Mouse (Mus musculus): ENCODE measurements around the gene Ddo. TPM values are rescaled to one million over a fixed set of nuclear protein-coding genes. Genes with fewer than 3 reads are reported as not detected.
A peak's percentile ranks its signal among the peaks of the same experiment; 100 is the strongest.

Gene Ddo
- polyA plus RNA-seq, 1 experiment from 2014 or later = 1.4 TPM

DNA sequence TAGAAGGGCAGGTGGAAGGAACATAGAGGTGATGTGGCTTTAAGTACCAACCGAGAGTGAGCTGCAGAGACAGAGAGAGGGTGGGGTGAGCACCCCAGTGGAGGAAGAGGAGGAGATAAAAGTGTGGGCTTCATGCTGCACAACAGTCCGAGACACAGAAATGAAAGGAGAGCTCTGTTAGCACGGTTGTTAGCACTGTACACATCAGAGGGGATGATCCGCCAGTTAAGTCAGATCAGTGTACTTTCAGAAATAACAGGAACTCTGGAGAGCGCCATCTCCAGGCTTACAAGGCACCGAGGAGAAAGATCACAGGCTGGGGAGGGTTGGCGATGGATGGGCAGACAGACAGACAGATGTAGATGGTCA lies 43.5 kb downstream of the Ddo start:
- WGBS = 62% methylated on average over 7 of the region's 7 CpGs
- H3K9me3 ChIP-seq = no peaks in the 10 kb centered on the region
- peaks cover 17% of the 10 kb centered on the region for H3K4me1 ChIP-seq (replicated peaks)
- peak overlapping the region; percentile 70 for H3K27ac ChIP-seq
- H3K27me3 ChIP-seq (ENCODE audit: insufficient read depth, poor library complexity, severe bottlenecking) = no peaks in the 10 kb centered on the region
- no peak for DNase-seq (ENCODE audit: low spot score)
- H3K4me3 ChIP-seq = no peak overlapping the region
- H3K36me3 ChIP-seq = no peaks in the 10 kb centered on the region

DNA sequence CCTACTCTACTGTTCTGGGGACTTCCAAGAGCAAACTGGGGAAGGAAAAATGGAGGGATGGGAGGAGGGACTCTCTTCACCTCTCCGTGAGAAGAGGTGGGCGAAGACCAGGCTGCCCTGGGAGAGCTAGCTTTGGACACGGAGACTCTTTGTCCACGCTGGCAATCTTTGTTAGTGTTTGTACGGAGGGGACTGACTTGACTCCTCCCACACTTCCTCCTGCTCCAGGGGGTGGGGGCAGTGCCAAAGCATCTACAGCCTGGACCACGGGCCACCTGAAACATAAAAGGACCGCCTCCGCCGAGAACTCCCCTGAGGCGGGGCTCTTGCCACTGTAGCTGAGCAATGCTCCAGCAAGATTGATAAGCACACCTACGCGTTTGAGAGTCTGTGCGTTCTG lies 44.3 kb downstream of the Ddo start:
- H3K9me3 ChIP-seq = no peaks in the 10 kb centered on the region
- peak overlapping the region; percentile 43 for H3K4me3 ChIP-seq
- H3K27me3 ChIP-seq (ENCODE audit: insufficient read depth, poor library complexity, severe bottlenecking) = no peaks in the 10 kb centered on the region
- no peak for DNase-seq (ENCODE audit: low spot score)
- H3K27ac ChIP-seq = peak overlapping the region; percentile 79
- H3K36me3 ChIP-seq = no peaks in the 10 kb centered on the region
- WGBS = 8% methylated on average over 13 of the region's 13 CpGs
- H3K4me1 ChIP-seq (replicated peaks) = peaks cover 17% of the 10 kb centered on the region

DNA sequence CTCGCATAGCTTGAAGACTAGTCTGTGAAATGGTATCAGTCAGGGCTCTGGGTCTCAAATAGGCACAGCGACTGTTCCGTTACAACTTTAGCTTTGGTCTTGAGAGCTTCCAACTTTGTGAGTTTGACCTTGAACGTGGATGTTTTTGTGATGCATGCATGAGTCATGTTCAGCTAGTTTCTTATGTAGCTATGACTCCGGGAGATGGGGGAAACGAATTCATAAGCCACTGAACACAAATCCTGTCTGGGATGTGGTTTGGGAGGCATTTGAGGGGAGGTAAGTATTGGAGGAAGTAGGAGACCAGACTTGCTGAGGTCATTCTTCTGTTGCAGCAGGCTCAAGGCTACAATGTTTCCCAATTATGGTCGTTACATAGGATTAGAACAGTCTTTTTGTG lies 46.1 kb downstream of the Ddo start:
- no peak for DNase-seq (ENCODE audit: low spot score)
- Histone ChIP-seq H3K9me3 (no peaks in the 10 kb centered on the region), H3K4me1 (replicated peaks) (peaks cover 17% of the 10 kb centered on the region), H3K27me3 (ENCODE audit: insufficient read depth, poor library complexity, severe bottlenecking) (no peaks in the 10 kb centered on the region), H3K36me3 (no peaks in the 10 kb centered on the region), H3K27ac (no peak overlapping the region), H3K4me3 (no peak overlapping the region)
- WGBS = 92% methylated on average over 7 of the region's 7 CpGs

DNA sequence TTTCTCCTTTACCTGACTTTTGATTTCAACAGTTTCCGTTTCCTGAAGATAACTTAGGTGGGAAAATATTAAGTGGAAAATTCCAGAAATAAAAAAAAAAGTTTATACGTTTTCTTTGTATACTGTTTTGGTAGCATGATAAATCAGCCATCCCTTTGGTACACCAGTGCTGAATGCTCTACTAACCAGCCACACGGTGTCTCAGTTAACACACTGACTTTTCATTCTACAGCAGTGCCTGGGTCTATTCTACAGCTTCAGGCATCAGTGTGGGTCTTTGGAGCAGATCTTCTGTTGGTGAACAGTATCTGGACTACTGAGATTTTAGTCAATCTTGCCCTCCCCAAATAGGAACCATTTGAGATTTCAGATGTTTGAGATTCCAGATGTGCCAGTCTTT lies 48.7 kb downstream of the Ddo start:
- Histone ChIP-seq H3K36me3 (no peaks in the 10 kb centered on the region), H3K4me3 (no peak overlapping the region), H3K9me3 (no peaks in the 10 kb centered on the region), H3K27ac (no peak overlapping the region), H3K27me3 (ENCODE audit: insufficient read depth, poor library complexity, severe bottlenecking) (peaks cover 15% of the 10 kb centered on the region), H3K4me1 (replicated peaks) (peaks cover 21% of the 10 kb centered on the region)
- 80% methylated on average over 3 of the region's 3 CpGs for WGBS
- DNase-seq (ENCODE audit: low spot score) = no peak

DNA sequence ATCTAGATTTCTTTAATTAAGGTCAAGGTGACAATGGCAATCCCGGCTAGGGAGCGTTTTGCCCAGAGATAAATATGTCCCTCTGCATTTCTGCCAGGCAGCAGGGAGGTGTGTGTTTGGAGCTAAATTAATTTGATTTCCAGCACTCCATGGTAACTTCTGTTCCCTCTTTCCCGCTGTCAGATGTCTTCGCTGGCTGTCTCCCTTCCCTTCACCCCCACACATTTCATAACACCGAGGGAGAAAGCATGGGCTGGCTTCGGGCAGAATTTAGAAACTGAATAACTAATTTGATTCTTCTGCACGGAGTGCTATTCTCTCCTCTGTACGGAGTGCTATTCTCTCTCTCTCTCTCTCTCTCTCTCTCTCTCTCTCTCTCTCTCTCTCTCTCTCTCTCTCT lies 52.7 kb downstream of the Ddo start:
- Histone ChIP-seq H3K36me3 (no peaks in the 10 kb centered on the region), H3K4me3 (peak overlapping the region; percentile 69), H3K9me3 (no peaks in the 10 kb centered on the region), H3K27ac (peak overlapping the region; percentile 87; the same call in 1 of the 2 replicates), H3K4me1 (replicated peaks) (peaks cover 27% of the 10 kb centered on the region), H3K27me3 (ENCODE audit: insufficient read depth, poor library complexity, severe bottlenecking) (peaks cover 24% of the 10 kb centered on the region)
- DNase-seq (ENCODE audit: low spot score) = no peak
- WGBS = 38% methylated on average over 8 of the region's 8 CpGs

DNA sequence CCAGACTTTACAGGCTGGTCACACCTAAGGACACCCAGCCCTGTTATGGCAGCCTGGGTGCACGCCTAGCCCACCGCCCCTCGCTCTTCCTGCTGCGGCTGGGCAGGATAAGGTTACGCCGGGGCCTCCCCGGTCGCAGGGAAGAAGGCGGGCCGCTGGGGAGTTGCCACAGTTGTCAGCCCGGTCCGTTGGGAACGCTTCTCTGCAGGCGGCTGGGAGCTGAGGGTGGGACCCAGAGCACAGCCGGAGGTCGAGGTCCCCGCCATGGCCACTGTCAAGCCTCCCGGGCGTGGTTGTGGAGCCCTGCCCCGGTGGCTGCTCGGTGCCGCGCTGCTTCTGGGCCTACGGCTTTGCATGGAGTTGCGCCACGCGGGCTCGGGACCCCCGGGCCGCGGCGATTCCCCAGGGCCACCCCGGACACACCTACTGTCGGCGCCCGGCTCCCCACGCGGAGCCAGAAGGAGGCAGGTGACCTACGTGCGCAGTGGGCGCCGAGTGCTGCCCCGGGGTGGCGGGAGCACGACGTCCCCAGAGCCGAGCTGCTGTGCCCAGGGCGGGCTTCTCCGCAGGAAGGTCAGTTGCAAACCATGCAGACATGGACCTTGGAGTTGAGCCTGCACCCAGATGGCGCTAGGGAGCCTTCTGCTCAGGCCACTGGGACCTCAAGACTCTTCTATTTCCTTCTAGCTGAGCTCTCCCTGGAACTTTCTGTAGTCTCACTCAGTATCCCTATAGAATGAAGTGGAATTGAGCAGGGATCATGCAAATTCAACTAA lies 53.5 kb downstream of the Ddo start, which contains the start of gene Mettl24:
Mettl24 (plus strand) TSS at position 191 of the 776 bp plus-strand sequence.
- WGBS = under 1% methylated on average over 50 of the region's 50 CpGs

GRCm38 (mm10) chr10:40683868-40684253 lies 54.0 kb downstream of the Ddo start:
- WGBS = 57% methylated on average over 9 of the region's 9 CpGs

More for the DNA sequence above, 53.5 kb downstream of the Ddo start, which contains the start of gene Mettl24:
- Histone ChIP-seq H3K4me3 (peak within 1 kb of the TSS; percentile 69), H3K36me3 (no peaks in the 10 kb centered on the region), H3K27ac (peak within 1 kb of the TSS; percentile 87), H3K27me3 (ENCODE audit: insufficient read depth, poor library complexity, severe bottlenecking) (peaks cover 24% of the 10 kb centered on the region), H3K4me1 (replicated peaks) (peaks cover 27% of the 10 kb centered on the region), H3K9me3 (no peaks in the 10 kb centered on the region)
- DNase-seq (ENCODE audit: low spot score) = peak; percentile 78

GRCm38 (mm10) chr10:40684326-40684725 lies 54.5 kb downstream of the Ddo start:
- Histone ChIP-seq H3K27me3 (ENCODE audit: insufficient read depth, poor library complexity, severe bottlenecking) (peaks cover 24% of the 10 kb centered on the region), H3K9me3 (no peaks in the 10 kb centered on the region), H3K4me1 (replicated peaks) (peaks cover 27% of the 10 kb centered on the region), H3K27ac (no peak overlapping the region), H3K4me3 (no peak overlapping the region), H3K36me3 (no peaks in the 10 kb centered on the region)
- WGBS = 93% methylated on average over 7 of the region's 7 CpGs
- no peak for DNase-seq (ENCODE audit: low spot score)

More at GRCm38 (mm10) chr10:40683868-40684253, 54.0 kb downstream of the Ddo start:
- Histone ChIP-seq H3K4me1 (replicated peaks) (peaks cover 27% of the 10 kb centered on the region), H3K27me3 (ENCODE audit: insufficient read depth, poor library complexity, severe bottlenecking) (peaks cover 24% of the 10 kb centered on the region), H3K27ac (peak overlapping the region; percentile 87; the same call in 1 of the 2 replicates), H3K9me3 (no peaks in the 10 kb centered on the region), H3K4me3 (peak overlapping the region; percentile 69), H3K36me3 (no peaks in the 10 kb centered on the region)
- DNase-seq (ENCODE audit: low spot score) = no peak

GRCm38 (mm10) chr10:40685641-40686040 lies 55.8 kb downstream of the Ddo start:
- no peak overlapping the region for H3K27ac ChIP-seq
- H3K9me3 ChIP-seq = no peaks in the 10 kb centered on the region
- no peaks in the 10 kb centered on the region for H3K36me3 ChIP-seq
- H3K27me3 ChIP-seq (ENCODE audit: insufficient read depth, poor library complexity, severe bottlenecking) = peaks cover 24% of the 10 kb centered on the region
- no peak overlapping the region for H3K4me3 ChIP-seq
- peaks cover 27% of the 10 kb centered on the region for H3K4me1 ChIP-seq (replicated peaks)
- 38% methylated on average over 8 of the region's 8 CpGs for WGBS
- DNase-seq (ENCODE audit: low spot score) = no peak

DNA sequence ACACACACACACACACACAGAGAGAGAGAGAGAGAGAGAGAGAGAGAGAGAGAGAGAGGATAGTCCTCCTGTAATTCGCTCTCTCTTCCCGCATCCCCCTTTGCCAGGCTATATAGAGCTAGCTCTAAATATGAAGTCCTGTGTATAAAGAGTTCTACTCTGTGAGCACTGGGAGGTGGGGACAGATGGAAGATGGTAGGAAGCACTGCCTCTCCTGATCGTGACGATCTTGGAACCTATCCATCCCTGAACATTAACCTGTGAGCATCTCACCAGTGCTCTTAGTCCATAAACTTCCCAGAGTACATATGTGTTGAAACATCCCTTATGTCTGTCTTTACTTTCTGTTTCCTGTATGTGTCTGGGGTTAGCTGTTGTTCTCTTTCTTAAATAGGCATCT lies 57.2 kb downstream of the Ddo start:
- Histone ChIP-seq H3K36me3 (no peaks in the 10 kb centered on the region), H3K27ac (no peak overlapping the region), H3K27me3 (ENCODE audit: insufficient read depth, poor library complexity, severe bottlenecking) (peaks cover 20% of the 10 kb centered on the region), H3K4me1 (replicated peaks) (peaks cover 27% of the 10 kb centered on the region), H3K9me3 (no peaks in the 10 kb centered on the region), H3K4me3 (no peak overlapping the region)
- WGBS = 93% methylated on average over 4 of the region's 4 CpGs
- DNase-seq (ENCODE audit: low spot score) = no peak

GRCm38 (mm10) chr10:40687407-40687806 lies 57.6 kb downstream of the Ddo start:
- no peak for DNase-seq (ENCODE audit: low spot score)
- no peaks in the 10 kb centered on the region for H3K36me3 ChIP-seq
- H3K4me1 ChIP-seq (replicated peaks) = peaks cover 26% of the 10 kb centered on the region
- WGBS = 74% methylated on average over 2 of the region's 2 CpGs
- no peak overlapping the region for H3K4me3 ChIP-seq
- no peak overlapping the region for H3K27ac ChIP-seq
- peaks cover 16% of the 10 kb centered on the region; the same call in 1 of the 2 replicates for H3K27me3 ChIP-seq (ENCODE audit: insufficient read depth, poor library complexity, severe bottlenecking)
- no peaks in the 10 kb centered on the region for H3K9me3 ChIP-seq

GRCm38 (mm10) chr10:40688266-40688665 lies 58.5 kb downstream of the Ddo start:
- Histone ChIP-seq H3K9me3 (no peaks in the 10 kb centered on the region), H3K4me1 (replicated peaks) (peaks cover 17% of the 10 kb centered on the region), H3K27ac (no peak overlapping the region), H3K36me3 (no peaks in the 10 kb centered on the region), H3K27me3 (ENCODE audit: insufficient read depth, poor library complexity, severe bottlenecking) (peaks cover 9% of the 10 kb centered on the region; the same call in 1 of the 2 replicates), H3K4me3 (no peak overlapping the region)
- 86% methylated on average over 6 of the region's 6 CpGs for WGBS
- DNase-seq (ENCODE audit: low spot score) = no peak

DNA sequence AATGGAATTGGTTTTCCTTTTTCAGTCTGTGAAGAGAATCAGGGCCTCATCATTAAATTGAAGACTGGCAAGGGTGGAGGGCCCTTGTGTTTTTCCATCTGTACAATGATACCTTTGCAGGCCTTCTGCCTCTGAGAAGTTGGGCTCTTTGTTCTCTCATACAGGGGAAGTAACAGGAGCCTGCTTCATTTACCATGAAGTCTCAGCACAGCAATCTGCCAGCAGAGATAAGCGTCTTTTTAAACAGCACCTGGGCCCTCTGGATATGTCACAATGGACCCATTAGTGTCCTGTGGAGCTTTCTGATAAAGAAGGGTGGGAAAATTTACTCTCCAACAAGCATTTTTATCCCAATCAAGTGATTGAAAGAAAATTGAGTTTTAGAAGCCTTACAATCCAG lies 59.1 kb downstream of the Ddo start:
- H3K4me1 ChIP-seq (replicated peaks) = peaks cover 11% of the 10 kb centered on the region
- H3K27me3 ChIP-seq (ENCODE audit: insufficient read depth, poor library complexity, severe bottlenecking) = peaks cover 7% of the 10 kb centered on the region; the same call in 1 of the 2 replicates
- H3K27ac ChIP-seq = no peak overlapping the region
- H3K9me3 ChIP-seq = no peaks in the 10 kb centered on the region
- 60% methylated on average over 1 of the region's 1 CpGs for WGBS
- no peak overlapping the region for H3K4me3 ChIP-seq
- no peaks in the 10 kb centered on the region for H3K36me3 ChIP-seq
- DNase-seq (ENCODE audit: low spot score) = no peak

All from hindbrain, embryonic 10.5 days (tissue).